Mouse (Mus musculus): ENCODE data around the gene Baz2a.
"Not testable (repeated sequence)": the region's sequence is repeated elsewhere in the genome, so short reads cannot be mapped to it uniquely, and the experiment has no call there.

Gene Baz2a

DNA sequence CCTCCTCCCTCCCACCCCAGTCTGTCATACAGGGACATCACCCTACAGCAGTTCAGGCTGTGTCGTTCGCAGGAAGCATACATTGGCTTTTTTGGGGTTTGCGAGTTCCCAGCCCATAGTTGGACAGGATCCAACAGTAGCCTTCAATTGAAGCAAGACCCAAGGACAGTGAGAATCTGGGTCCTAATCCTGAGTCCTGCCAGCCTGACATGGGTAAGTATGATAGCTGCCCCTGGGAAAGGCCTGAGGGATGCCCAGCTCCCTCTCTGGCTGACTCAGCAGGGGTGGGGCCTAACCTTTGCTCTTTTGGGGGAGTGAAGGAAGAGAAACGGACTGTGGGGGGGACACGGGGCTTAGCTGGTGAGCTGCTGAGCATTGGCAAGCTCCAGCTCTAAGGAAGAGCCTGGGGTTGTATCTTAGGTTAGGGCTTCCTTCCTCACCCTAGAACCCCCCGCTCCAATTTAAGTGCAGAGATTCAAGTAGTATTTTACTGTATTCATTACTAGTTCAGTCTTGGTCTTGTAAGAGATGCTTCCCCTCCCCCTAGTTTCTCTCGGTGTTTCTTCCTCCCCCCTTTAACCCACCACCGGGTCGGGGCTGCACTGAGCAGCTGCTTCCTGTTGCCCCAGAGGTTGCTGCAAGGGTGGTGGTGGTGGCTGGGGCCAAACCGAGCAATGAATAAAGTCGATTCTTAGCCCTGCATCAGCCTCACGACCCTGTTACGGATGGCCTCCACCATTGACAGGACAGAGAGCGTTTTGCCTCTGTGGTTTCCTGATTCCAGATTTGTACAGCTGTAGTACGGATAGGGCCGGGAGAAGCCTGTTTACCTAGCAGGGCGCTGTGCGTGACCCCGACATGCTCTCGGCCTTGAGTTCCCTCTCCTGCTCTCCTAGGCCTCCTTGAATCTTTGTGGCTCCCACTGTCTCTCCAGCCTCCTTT lies at the start of gene Baz2a:
Gene Baz2a (plus strand): TSS at position 14 of the 942 bp plus-strand sequence.
- DNase-seq, result peak; percentile 64

DNA sequence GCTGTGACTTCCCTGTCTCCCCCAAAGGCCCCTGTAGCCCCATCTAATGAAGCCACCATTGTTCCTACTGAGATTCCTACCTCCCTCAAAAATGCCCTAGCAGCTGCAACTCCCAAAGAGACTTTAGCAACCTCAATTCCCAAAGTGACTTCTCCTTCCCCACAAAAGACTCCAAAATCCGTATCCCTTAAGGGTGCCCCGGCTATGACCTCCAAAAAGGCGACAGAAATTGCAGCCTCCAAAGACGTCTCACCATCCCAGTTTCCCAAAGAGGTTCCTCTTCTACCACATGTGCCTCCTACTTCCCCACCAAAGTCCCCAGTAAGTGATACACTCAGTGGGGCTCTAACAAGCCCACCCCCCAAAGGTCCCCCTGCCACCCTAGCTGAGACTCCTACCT lies 49.7 kb upstream of the Baz2a start:
- DNase-seq, result no peak

DNA sequence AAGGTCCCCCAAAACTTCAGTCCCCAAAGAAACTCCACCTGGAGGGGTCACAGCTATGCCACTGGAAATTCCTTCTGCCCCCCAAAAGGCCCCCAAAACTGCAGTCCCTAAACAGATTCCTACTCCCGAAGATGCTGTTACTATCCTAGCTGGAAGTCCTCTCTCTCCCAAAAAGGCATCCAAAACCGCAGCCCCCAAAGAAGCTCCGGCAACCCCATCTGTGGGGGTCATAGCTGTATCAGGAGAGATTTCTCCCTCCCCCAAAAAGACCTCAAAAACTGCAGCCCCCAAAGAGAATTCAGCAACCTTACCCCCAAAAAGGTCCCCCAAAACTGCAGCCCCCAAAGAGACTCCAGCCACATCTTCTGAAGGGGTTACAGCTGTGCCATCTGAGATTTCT lies 48.9 kb upstream of the Baz2a start:
- DNase-seq, result no peak

DNA sequence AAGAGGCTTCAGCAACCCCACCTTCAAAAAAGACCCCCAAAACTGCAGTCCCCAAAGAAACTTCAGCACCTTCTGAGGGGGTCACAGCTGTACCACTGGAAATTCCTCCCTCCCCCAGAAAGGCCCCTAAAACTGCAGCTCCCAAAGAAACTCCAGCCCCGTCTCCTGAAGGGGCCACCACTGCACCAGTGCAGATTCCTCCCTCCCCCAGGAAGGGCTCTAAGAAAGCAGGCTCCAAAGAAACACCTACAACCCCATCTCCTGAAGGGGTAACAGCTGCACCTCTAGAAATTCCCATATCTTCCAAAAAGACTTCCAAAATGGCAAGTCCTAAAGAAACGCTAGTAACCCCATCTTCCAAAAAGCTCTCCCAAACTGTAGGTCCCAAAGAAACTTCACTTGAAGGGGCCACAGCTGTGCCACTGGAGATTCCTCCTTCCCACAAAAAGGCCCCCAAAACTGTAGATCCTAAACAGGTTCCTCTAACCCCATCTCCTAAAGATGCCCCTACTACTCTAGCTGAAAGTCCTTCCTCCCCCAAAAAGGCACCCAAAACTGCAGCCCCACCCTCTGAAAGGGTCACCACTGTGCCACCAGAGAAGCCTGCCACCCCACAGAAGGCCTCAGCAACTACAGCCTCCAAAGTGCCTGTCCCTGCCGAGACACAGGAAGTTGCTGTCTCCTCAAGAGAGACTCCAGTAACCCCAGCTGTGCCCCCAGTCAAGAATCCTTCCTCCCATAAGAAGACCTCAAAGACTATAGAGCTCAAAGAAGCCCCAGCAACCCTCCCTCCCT lies 48.1 kb upstream of the Baz2a start:
- no peak for DNase-seq

DNA sequence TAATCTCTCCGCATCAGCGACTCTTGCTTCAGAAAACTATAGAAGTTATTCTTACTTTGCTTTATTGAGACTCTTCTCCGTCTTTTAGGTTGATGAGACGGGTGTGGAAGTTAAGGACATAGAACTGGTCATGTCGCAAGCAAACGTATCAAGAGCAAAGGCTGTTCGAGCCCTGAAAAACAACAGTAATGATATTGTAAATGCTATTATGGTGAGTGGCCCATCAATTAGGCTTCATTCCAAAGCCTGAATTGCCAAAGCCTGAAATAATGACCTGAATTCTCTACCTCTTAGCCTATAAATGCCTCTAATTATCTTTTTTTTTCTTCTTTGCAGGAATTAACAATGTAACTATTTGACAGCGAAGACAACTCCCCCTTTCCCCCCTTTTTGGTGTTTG lies 43.2 kb upstream of the Baz2a start:
- no peak for DNase-seq

DNA sequence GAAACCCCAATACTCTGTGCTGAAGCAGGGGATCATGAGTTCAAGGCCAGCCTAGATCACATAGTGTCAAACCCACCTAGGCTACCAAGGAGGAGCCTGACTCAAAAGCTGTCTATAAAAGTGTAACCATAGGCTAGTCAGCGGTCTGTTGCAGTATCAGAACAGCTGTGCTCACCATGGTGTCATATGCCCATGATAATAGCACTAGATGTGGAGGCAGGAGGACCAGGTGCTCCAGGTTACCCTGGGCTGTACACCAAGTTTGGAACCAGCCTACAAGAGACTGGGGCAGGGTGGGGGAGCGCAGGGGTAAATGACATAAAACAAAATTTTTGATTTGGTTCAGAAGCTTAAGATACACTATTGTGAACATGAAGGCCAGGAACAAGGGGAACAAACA lies 41.6 kb upstream of the Baz2a start:
- DNase-seq, result no peak

DNA sequence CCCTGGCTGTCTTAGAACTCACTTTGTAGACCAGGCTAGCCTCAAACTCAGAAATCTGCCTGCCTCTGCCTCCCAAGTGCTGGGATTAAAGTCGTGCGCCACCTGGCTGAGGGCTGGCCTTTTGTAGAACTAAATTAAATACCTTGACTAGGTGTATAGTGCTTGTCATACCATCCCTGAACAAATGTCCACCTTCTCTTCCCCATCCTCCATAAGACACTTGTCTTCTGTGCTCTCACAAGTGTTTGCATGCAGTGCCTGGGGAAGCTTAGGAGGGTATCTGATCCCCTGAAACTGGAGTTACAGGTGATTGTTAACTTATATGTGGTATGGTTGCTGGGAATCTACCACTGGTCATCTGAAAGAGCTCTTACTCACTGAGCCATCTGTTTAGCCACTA lies 41.0 kb upstream of the Baz2a start:
- DNase-seq, result no peak

DNA sequence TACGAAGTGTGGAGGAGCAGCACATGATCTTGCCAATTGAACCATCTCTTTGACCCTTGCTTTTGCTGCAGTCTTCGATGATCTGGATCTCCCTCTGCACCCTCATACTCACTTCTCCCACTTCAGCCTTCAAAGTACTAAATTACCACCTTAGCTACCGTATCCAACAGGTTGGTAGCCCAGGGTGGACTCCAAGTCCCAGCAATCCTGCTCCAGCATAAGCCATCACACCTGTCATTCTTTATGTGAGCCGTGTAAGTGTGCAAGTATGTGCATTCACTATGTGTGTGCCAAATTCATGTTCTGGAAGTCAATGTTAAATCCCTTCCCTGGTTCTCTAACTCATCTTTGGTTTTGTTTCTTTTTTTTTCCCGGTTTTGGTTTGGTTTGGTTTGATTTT lies 39.8 kb upstream of the Baz2a start:
- no peak for DNase-seq

DNA sequence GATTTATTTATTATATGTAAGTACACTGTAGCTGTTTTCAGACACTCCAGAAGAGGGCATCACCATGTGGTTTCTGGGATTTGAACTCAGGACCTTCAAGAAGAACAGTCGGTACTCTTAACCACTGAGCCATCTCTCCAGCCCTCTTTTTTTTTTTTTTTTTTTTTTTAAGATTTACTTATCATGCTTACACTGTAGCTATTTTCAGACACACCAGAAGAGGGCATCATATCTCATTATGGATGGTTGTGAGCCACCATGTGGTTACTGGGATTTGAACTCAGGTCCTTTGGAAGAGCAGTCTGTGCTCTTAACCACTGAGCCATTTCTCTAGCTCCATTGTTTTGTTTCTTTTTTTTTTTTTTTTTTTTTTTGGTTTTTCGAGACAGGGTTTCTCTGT lies 39.2 kb upstream of the Baz2a start:
- not testable (repeated sequence) for DNase-seq

DNA sequence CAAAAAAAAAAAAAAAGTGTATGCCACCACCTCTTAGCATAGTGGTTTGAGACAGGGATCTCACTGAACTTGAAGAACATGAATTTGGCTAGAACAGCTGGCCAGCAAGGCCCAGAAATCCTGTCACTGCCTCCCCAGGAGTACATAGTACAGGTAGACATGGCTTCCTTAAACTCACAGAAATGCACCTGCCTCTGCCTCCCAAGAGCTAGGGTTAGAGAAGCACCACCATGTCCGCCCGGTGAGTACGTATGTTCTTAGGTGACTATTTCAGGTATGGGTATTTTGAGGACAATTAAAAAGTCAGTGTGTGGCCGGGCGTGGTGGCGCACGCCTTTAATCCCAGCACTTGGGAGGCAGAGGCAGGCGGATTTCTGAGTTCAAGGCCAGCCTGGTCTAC lies 38.4 kb upstream of the Baz2a start:
- no peak for DNase-seq

DNA sequence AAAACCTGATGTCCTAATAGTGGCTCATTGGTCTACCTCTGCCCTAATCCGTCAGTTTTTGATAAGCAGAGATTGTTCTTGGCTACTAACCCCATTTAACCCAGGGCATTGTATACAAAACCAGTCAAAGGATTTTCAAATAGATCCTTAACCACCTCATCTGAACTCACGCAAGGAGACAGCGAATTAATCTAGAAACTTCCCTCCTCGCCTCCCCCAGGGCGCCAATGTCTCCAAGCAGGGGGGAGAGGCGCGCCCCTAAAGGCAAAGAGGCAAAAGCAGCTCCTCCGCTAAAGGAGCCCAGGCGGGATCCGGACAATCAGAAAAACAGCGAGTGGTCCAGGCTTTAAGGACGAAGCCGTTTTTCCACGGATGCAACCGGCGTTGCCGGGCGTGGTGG lies 33.2 kb upstream of the Baz2a start:
- DNase-seq, result no peak

DNA sequence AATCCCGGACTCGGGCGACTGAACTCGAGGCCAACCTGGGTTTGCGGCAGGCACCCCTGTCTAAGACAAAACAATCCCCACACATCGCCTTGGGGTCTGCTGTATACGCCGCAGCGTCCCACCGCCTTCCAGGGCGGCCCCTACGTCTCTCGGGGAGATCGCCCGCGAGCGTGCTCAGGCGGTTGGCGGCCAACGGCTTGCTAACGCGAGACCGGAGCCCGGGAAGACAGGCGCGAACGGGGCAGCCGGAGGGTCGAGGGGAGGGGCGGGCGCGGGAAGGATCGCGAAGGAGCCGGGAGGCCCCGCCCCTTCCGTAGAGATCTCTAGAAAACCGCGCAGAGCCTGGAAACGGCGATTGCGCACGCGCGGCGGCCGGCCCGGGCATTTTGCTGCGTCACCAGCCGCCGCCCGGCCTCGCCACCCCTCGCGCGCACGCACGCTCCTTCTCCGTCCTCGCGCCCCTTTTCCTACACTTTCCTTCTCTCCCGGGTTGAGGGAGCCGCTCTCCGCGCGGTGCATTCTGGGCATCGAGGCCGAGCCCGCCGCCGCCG lies 32.7 kb upstream of the Baz2a start, which contains the start of gene Ptges3:
Gene Ptges3 (plus strand): TSS at position 354 of the 551 bp plus-strand sequence.
- peak; percentile 98 for DNase-seq

DNA sequence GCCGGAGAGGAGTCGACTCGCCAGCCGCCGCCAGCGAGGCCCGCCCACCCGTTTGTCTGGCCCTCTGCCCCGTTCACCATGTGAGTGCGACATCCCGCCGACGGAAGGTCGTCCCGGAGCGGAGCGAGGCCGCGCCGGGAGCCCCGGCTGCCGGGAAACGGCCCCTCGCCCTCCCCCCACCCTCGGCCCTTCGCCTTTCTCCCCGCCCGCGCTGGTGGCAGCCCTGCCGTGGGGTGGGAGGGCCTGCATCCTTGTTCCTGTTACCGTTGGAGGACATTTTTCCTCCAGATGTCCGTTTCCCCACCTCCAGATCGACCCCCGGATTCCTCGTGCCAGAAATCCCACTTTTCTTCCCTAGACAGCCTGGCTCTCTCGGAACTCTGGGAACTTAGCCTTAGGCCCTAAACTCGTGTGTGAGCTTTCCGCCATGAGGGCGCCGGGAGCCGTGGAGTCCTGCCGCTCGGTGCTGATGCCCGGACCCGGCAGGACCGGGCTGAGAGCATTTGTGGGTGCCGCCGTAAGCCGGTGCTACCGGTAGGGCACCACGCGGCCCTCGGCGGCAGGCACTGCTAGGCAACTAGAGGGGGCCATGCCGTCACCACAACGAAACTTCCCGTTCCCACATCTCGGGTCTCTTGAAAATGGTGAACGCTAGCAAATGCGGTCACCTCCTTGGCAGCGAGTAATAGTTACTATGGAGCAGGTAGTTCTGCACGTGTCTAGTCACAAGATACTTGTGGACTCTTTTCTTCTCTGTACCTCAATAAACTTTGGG lies 32.0 kb upstream of the Baz2a start:
- DNase-seq, result peak; percentile 50

DNA sequence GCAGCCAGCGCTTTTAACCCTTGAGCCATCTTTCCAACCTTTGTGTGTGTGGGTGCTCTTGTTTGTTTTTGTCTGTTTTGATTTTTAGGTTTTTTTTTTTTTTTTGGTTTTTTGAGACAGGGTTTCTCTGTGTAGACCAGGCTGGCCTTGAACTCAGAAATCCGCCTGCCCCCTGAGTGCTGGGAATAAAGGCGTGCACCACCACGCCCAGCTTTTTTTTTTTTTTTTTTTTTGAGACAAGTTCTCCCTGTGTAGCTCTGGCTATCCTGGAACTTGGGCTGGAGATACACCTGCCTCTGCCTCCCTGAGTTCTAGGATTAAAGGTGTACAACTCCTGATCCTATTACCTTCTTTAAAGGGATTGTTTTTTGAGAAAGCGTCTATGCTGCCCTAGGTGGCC lies 30.3 kb upstream of the Baz2a start:
- no peak for DNase-seq

DNA sequence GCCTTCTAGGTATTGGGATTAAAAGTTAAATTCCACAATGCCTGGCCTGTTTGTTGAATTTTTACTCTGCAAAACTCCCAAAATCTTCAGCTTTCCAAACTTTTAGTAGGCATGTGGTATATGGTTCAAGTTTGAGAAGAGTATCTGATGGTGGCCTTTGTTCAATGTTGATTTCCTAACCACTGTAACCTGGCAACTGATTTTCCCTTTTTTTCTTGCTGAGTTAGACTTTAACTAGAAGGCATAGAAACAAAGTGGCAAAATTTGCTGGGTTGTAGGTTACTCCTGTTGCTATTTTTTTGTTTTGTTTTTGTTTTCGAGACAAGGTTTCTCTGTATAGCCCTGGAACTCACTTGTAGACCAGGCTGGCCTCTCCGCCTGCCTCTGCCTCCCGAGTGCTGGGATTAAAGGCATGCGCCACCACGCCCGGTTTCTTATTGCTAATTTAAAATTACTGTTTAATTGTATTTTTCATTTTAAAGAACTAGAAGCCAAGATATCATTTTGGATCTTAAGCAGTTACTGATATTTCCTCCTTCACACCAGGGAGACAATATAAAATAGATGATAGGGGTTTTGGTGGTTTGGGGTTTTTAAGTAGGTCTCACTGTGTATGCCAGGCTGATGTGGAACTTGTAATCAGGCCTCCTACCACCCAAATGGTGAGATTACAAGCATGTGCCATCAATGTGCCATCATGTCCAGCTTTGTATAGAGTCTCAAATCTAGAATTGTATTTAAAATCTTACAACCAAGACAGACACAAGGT lies 29.0 kb upstream of the Baz2a start:
- DNase-seq, result no peak

DNA sequence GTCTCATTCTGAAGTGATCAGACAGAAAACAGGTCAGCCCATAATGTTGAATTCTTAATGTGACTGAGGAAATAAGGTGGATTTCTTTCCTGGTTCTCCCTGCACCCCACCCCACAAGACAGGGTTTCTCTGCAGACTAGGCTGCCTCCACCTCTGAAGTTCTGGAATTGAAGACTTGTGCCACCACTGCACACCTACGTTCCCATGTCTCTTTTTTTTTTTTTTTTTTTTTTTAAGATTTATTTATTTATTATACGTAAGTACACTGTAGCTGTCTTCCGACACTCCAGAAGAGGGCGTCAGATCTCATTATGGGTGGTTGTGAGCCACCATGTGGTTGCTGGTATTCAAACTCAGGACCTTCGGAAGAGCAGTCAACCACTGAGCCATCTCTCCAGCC lies 25.3 kb upstream of the Baz2a start:
- DNase-seq, result no peak

DNA sequence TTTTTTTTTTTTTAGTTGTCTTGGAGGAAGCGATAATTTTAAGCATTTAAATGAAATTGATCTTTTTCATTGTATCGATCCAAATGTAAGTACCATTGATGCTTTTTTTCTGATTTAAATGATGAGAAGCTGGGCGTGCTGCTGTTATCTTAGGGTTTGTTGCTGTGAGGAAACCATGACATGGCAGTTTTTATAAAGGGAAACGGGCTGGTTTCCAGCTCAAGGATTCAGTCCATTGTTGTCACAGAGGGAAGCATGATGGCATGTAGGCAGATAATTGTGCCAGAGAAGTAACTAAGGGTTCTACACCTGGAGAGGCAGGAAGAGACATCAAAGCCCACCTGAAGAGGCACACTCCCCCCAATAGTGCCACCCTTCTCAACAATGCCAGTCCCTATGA lies 22.2 kb upstream of the Baz2a start:
- DNase-seq, result no peak

DNA sequence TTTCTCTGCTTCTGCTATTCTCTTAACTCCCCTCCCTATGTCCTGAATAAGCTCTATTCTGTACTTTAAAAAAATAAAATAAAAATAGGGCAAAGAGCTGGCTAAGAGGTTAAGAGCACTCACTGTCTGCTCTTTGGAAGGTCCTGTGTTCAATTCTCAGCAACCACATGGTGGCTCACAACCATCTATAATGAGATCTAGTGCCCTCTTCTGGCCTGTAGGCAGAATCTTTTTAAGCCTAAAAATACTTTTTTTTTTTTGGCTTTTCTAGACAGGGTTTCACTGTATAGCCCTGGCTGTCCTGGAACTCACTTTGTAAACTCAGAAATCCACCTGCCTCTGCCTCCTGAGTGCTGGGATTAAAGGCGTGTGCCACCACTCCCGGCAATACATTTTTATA lies 20.9 kb upstream of the Baz2a start:
- not testable (repeated sequence) for DNase-seq

DNA sequence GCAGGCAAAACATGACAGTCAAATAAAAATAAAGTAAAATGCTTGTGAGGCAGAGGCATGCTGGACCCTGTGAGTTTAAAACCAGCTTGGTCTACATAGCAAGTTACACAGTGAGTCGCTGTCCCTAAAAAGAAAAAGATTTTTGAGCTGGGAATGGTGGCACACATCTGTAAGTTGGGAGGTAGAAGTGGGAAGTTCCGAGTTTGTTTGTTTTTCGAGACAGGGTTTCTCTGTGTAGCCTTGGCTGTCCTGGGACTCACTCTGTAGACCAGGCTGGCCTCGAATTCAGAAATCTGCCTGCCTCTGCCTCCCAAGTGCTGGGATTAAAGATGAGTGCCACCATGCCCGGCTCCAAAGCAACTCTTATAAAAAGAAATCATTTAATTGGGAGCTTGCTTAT lies 13.1 kb upstream of the Baz2a start:
- not testable (repeated sequence) for DNase-seq

DNA sequence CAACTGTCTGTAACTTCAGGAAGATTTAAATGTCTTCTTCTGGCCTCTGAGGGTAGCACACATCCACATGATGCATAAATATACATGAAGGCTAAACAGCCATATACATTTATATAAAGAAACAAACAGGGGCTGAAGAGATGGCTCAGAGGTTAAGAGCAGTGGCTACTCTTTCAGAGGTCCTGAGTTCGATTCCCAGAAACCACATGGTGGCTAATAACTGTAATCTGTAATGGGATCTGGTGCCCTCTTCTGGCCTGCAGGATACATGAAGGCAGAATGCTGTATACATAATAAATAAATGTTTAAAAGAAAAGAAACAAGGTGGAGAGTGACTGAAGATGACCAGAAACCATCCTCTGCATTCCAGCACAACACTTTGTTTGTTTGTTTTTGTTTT lies 10.9 kb upstream of the Baz2a start:
- DNase-seq, result peak; percentile 38

DNA sequence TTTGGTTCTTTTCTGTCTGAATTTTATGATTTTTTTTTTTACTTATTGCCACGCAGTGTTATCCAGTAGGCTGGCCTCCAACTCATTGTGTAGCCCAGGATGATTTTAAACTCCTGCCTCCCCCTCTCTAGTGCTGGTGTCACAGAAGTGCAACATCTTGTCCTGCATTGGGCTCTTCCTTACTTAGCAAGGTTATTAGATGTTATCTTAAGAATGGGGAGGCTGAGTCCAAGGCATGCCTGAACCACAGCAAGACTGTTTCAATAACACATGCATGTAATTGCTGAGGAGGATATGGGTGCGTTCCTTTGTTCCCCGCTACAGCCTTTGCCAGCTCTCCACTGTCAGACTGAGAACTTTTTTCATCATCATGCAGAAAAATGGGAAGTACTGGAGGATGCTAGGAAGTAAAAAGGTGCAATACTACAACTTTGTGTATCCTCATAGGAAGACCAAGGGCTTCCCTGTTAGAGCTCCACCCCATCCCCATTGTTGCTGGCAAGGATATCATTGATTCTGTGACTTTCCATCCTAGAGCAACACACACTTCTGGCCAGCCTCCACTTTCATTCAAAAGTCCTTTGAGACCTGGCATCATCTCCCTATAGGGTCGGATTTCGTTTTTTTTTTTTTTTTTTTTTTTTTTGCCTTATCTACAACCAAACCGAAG lies 9.4 kb upstream of the Baz2a start:
- no peak for DNase-seq

DNA sequence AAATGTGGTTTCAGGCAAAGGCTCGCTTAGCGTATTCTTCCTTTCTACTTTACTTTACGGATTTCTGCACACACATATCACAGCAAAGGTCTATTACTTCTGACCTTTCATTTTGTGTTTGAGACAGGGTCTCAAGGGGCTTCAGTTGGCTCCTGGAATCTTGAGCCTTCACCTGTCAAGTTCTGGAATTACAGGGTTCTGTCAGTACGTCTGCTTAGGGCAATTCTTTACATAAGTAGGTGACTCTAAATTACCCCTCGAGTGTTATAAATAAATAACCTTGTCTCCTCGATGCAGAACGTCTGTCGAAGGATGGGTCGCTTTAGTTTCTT lies 8.9 kb upstream of the Baz2a start:
- DNase-seq, result no peak

Measured in lung, postnatal 14 days (tissue).